Mouse (Mus musculus) liver, adult 2 months (tissue): ENCODE results near the gene Ppp3ca. TPM values are rescaled to one million over a fixed set of nuclear protein-coding genes. Genes with fewer than 3 reads are reported as not detected.

Experiments
- DNase-seq: peaks from one replicate; pipeline ENCODE4 v3.0.0-alpha.2; 2011; ENCODE audit warnings: low read depth, low spot score; ENCODE audit errors: extremely low read depth
- H3K27ac ChIP-seq: fragments of 200-500 bp; replicated peaks from 2 replicates; pipeline ENCODE4 v1.5.1; 2012; ENCODE audit warnings: low read depth, mild to moderate bottlenecking, control low read depth, inconsistent platforms, low read length; ENCODE audit not compliant: insufficient read depth
- H3K27me3 ChIP-seq: fragments of 200-500 bp; 2 replicates; pipeline ENCODE4 v1.6.1; 2012; ENCODE audit warnings: mild to moderate bottlenecking, moderate library complexity, low read length, inconsistent platforms; ENCODE audit not compliant: control insufficient read depth, insufficient read depth
- H3K36me3 ChIP-seq: fragments of 200-500 bp; 2 replicates; pipeline ENCODE4 v1.6.1; 2012; ENCODE audit warnings: low read length, inconsistent platforms; ENCODE audit not compliant: control insufficient read depth, insufficient read depth
- H3K4me1 ChIP-seq: fragments of 200-500 bp; 2 replicates; pipeline ENCODE4 v1.6.1; 2011; ENCODE audit warnings: low read length; ENCODE audit not compliant: control insufficient read depth, insufficient read depth
- H3K4me3 ChIP-seq: fragments of 200-500 bp; 2 replicates; pipeline ENCODE4 v1.5.1; 2011; ENCODE audit warnings: low read depth, mild to moderate bottlenecking, control low read depth, low read length, moderate library complexity; ENCODE audit not compliant: insufficient read depth
- H3K79me2 ChIP-seq: fragments of 200-500 bp; 2 replicates; pipeline ENCODE4 v1.6.1; 2012; ENCODE audit warnings: inconsistent platforms, mild to moderate bottlenecking, low read length, moderate library complexity; ENCODE audit not compliant: control insufficient read depth, insufficient read depth
- H3K9ac ChIP-seq: fragments of 200-500 bp; 2 replicates; pipeline ENCODE4 v1.6.1; 2012; ENCODE audit warnings: low read depth, mild to moderate bottlenecking, control low read depth, inconsistent platforms, low read length
- CTCF ChIP-seq: fragments of 200-500 bp; IDR thresholded peaks from 2 replicates; pipeline ENCODE4 v1.5.1; 2011; ENCODE audit warnings: low read depth, low read length, control low read depth
- POLR2A ChIP-seq: fragments of 200-500 bp; IDR thresholded peaks from 2 replicates; pipeline ENCODE4 v1.6.1; 2011; ENCODE audit warnings: low read length, control low read depth; ENCODE audit not compliant: insufficient read depth; ENCODE audit errors: extremely low read depth
- WGBS: fragments of 180-500 bp; shearing (Covaris S2); methylation state at CpG from one replicate; pipeline ENCODE4 v1.1.7; 2018; 5-methylcytosine and 5-hydroxymethylcytosine counted together
- polyA plus RNA-seq: library from polyadenylated mRNA; depleted of rRNA; stranded (reverse); fragments of >200 nt; gene quantifications from 2 replicates; pipeline ENCODE4 v1.2.3, GENCODE M21; 2012
- total RNA-seq: library from RNA; depleted of rRNA; stranded (reverse); fragments of >200 nt; gene quantifications from 2 replicates; pipeline ENCODE4 v1.2.3, GENCODE M21; 2014

Gene Ppp3ca
- total and polyA plus RNA-seq, 2 experiments: 9.8 to 23.0 TPM

- no peak for DNase-seq
- WGBS: 86% methylated on average over 4 of the region's 4 CpGs
- no peak overlapping the region for H3K27ac ChIP-seq
Observed at GRCm38 (mm10) chr3:136945550-136945949, 275.6 kb downstream of the Ppp3ca start.

GRCm38 (mm10) chr3:136946662-136947061 lies 276.7 kb downstream of the Ppp3ca start:
- no peaks in the 10 kb centered on the region for H3K27me3 ChIP-seq
- H3K9ac ChIP-seq: no peak overlapping the region
- no peak overlapping the region for H3K27ac ChIP-seq
- WGBS: 97% methylated on average over 2 of the region's 2 CpGs
- H3K36me3 ChIP-seq: no peaks in the 10 kb centered on the region
- no peaks in the 10 kb centered on the region for H3K4me1 ChIP-seq
- H3K79me2 ChIP-seq: no peaks in the 10 kb centered on the region
- DNase-seq: no peak
- H3K4me3 ChIP-seq: no peak overlapping the region
- TF ChIP-seq POLR2A (no peak), CTCF (no peak)

More at GRCm38 (mm10) chr3:136945550-136945949, 275.6 kb downstream of the Ppp3ca start:
- Histone ChIP-seq H3K4me1 (no peaks in the 10 kb centered on the region), H3K36me3 (no peaks in the 10 kb centered on the region), H3K9ac (no peak overlapping the region), H3K4me3 (no peak overlapping the region), H3K27me3 (no peaks in the 10 kb centered on the region), H3K79me2 (no peaks in the 10 kb centered on the region)
- TF ChIP-seq POLR2A: no peak
- TF ChIP-seq CTCF: no peak

DNA sequence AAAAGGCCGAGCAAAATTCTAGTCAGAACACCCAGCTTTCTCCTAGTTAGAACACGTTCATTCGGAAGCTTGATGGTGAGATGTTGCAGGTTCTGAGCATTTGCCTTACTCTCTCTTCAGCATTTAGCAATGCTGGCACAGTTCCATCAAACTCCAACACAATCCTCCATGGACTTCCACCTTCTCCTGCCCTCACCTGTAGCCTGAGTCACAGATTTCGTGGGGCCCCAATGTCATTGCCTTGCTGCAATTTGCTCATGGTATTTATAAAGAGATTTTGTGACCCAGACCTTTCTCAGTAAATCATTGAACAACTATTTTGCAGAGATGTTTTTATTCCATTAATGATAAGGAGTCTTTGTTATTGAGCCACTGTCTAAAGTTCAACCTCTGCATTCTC lies 278.2 kb downstream of the Ppp3ca start:
- no peaks in the 10 kb centered on the region for H3K4me1 ChIP-seq
- no peak for DNase-seq
- H3K36me3 ChIP-seq: no peaks in the 10 kb centered on the region
- 82% methylated on average over 4 of the region's 4 CpGs for WGBS
- no peaks in the 10 kb centered on the region for H3K27me3 ChIP-seq
- no peak overlapping the region for H3K27ac ChIP-seq
- TF ChIP-seq CTCF: no peak
- no peak for TF ChIP-seq POLR2A
- no peaks in the 10 kb centered on the region for H3K79me2 ChIP-seq
- no peak overlapping the region for H3K4me3 ChIP-seq
- H3K9ac ChIP-seq: no peak overlapping the region

DNA sequence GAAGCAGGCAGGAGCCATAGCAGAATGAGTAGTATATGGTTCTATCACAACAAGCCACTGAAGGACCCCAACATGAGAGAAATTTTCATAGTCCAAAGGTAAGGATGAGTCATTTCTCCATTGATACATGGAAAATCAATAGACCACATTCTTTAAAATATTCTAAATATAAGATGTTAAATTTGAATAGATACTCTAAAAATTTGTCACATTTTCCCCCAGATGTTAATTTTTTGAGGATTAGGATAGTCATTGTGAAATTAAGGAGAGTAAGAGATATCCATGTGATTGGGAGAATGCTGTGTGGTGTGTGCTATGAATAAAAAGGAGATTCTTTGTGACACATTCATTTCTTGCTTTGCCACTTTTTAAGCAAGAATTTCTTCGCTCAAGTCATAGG lies 281.9 kb downstream of the Ppp3ca start:
- TF ChIP-seq POLR2A (no peak), CTCF (no peak)

DNA sequence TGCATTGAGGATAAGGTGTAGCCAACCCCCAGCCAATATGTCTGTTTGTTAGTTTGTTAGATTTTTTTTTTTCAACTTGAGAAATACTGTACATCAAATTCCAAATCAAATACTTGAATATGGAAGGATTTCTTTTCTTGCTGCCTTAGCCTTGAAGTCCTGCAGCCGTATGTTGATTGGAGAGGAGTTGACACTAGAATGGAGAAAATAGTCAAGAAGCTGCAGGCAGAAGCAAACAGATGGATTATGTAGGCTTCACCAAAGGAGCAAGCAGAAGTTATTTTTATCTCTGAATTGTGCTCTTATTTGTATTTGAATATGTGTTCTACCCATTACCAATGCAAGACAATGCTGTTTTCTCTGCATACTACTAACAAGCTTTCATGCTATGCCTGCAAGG lies 282.9 kb downstream of the Ppp3ca start:
- no peak overlapping the region for H3K9ac ChIP-seq
- TF ChIP-seq CTCF (no peak), POLR2A (no peak)
- H3K4me3 ChIP-seq: no peak overlapping the region
- H3K36me3 ChIP-seq: no peaks in the 10 kb centered on the region
- no peaks in the 10 kb centered on the region for H3K4me1 ChIP-seq
- no peaks in the 10 kb centered on the region for H3K27me3 ChIP-seq
- no peaks in the 10 kb centered on the region for H3K79me2 ChIP-seq
- DNase-seq: no peak
- H3K27ac ChIP-seq: no peak overlapping the region
- 92% methylated on average over 1 of the region's 1 CpGs for WGBS

More for the DNA sequence above, 281.9 kb downstream of the Ppp3ca start:
- no peaks in the 10 kb centered on the region for H3K36me3 ChIP-seq
- H3K9ac ChIP-seq: no peak overlapping the region
- H3K4me1 ChIP-seq: no peaks in the 10 kb centered on the region
- H3K27ac ChIP-seq: no peak overlapping the region
- no peaks in the 10 kb centered on the region for H3K79me2 ChIP-seq
- WGBS: 73% methylated on average over 1 of the region's 1 CpGs
- no peak for DNase-seq
- no peak overlapping the region for H3K4me3 ChIP-seq
- no peaks in the 10 kb centered on the region for H3K27me3 ChIP-seq

- TF ChIP-seq CTCF (no peak), POLR2A (no peak)
- no peaks in the 10 kb centered on the region for H3K36me3 ChIP-seq
- no peaks in the 10 kb centered on the region for H3K4me1 ChIP-seq
- H3K27me3 ChIP-seq: no peaks in the 10 kb centered on the region
- H3K4me3 ChIP-seq: no peak overlapping the region
- H3K79me2 ChIP-seq: no peaks in the 10 kb centered on the region
- 83% methylated on average over 2 of the region's 2 CpGs for WGBS
- no peak for DNase-seq
- no peak overlapping the region for H3K27ac ChIP-seq
- no peak overlapping the region for H3K9ac ChIP-seq
Observed at GRCm38 (mm10) chr3:136955043-136955442, 285.1 kb downstream of the Ppp3ca start.
